Mouse (Mus musculus): ENCODE data around the gene Gbp10. TPM values are rescaled to one million over a fixed set of nuclear protein-coding genes. Genes with fewer than 3 reads are reported as not detected.
"Not testable (repeated sequence)": the region's sequence is repeated elsewhere in the genome, so short reads cannot be mapped to it uniquely, and the experiment has no call there.

Gene Gbp10
- total RNA-seq (2014; rRNA removed; ENCODE audit: low replicate concordance) (not detected in 2 replicates), polyA plus RNA-seq (2015; fragmentation: Nextera tagmentation; extraction: Ambion mirVana) (not detected in 2 replicates)

DNA sequence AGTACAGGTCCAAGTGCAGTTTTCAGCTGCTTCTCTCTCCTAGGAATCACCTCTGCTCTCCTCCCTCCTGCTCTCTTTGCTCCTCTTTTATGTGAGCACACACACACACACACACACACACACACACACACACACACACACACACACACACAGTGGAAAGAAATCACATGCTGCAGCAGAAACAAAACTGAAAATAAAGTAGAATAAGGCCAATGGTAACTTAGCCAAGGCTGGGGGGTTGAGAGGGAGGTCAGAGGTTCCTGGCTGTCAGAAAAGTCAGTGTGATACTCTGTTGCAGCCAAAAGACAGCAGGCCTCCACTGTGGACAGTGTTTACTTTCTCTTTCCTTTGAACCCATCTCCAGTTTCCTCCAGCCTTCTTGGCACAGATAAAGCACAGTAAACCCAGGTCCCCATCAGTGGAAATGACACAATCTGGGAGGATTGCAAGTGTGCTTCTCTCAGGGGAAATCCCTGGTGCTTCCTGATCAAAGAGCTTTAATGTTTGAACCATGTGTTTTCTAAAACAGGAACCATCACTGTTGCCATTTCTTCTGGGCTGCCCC is at the start of gene Gbp10:
Gene Gbp10, minus strand, starts transcription at position 51 of the 565 bp plus-strand sequence.
- H3K27ac ChIP-seq (ENCODE audit: low read depth); H3K36me3 ChIP-seq (replicated peaks; ENCODE audit: control insufficient read depth, insufficient read depth, low read length); H3K9me3 ChIP-seq (replicated peaks; ENCODE audit: control insufficient read depth, low read length); H3K9ac ChIP-seq (replicated peaks; ENCODE audit: low read depth, low read length); H3K4me3 ChIP-seq (ENCODE audit: low read depth, low read length); H3K4me1 ChIP-seq (ENCODE audit: control insufficient read depth, insufficient read depth); H3K4me2 ChIP-seq (ENCODE audit: low read depth, low read length); H3K27me3 ChIP-seq (ENCODE audit: control insufficient read depth, insufficient read depth, low read length); DNase-seq (ENCODE audit: low spot score): not testable (repeated sequence)
- peak; percentile 53 for ATAC-seq (ENCODE audit: insufficient read depth, low read depth)

DNA sequence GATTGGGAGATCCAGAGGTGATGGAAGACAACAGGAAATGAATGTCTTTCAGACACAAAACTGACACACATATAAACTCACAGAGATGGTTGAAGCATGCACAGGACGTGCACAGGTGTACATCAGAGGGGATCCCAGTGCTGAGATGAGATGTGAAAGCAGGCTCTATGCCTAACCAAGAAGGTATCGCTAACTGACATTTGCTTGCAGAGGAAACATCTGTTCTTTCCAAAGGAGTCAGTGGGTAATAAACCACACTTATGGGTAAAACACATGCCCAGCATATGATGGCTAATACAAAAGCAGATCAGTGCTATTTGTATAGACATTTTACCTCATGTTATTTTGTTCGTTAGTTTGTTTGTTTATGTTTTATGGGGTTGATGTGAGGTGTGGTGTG is 21.3 kb upstream of the Gbp10 start:
- H3K27ac ChIP-seq (ENCODE audit: low read depth); DNase-seq (ENCODE audit: low spot score); H3K9me3 ChIP-seq (replicated peaks; ENCODE audit: control insufficient read depth, low read length); H3K36me3 ChIP-seq (replicated peaks; ENCODE audit: control insufficient read depth, insufficient read depth, low read length); H3K27me3 ChIP-seq (ENCODE audit: control insufficient read depth, insufficient read depth, low read length); H3K4me3 ChIP-seq (ENCODE audit: low read depth, low read length); H3K4me1 ChIP-seq (ENCODE audit: control insufficient read depth, insufficient read depth); ATAC-seq (ENCODE audit: insufficient read depth, low read depth); H3K4me2 ChIP-seq (ENCODE audit: low read depth, low read length); H3K9ac ChIP-seq (replicated peaks; ENCODE audit: low read depth, low read length): not testable (repeated sequence)
- no CpG with 5 or more reads among the region's 3 CpGs for WGBS

DNA sequence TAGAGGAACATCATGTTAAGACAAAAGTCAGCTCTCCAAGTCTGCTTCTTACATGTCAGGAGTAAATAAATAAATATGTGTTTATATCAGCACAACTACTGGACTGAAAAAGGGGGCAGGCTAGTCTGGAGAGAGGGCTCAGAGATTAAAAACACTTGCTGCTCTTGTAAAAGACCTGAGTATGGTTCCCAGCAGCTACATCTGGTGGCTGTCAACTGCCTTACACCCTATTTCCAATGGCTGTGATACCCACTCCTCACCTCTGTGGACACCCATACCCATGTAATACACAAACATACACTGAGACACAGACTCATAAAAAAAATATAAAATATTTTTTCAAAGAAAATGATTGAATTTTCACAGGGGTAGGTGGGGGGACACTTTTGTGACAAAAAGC is 13.2 kb upstream of the Gbp10 start:
- H3K4me2 ChIP-seq (ENCODE audit: low read depth, low read length) = no peak overlapping the region
- H3K27ac ChIP-seq (ENCODE audit: low read depth) = no peak overlapping the region
- H3K4me1 ChIP-seq (ENCODE audit: control insufficient read depth, insufficient read depth) = no peaks in the 10 kb centered on the region
- H3K9ac ChIP-seq (replicated peaks; ENCODE audit: low read depth, low read length) = no peak overlapping the region
- no peak for ATAC-seq (ENCODE audit: insufficient read depth, low read depth)
- no peak; the same call in 1 of the 2 replicates for TF ChIP-seq CTCF (IDR thresholded peaks at IDR 0.05; ENCODE audit: low read depth)
- H3K9me3 ChIP-seq (replicated peaks; ENCODE audit: control insufficient read depth, low read length) = no peaks in the 10 kb centered on the region
- no peaks in the 10 kb centered on the region for H3K36me3 ChIP-seq (replicated peaks; ENCODE audit: control insufficient read depth, insufficient read depth, low read length)
- no peak overlapping the region for H3K4me3 ChIP-seq (ENCODE audit: low read depth, low read length)
- DNase-seq (ENCODE audit: low spot score) = no peak
- no peaks in the 10 kb centered on the region for H3K27me3 ChIP-seq (ENCODE audit: control insufficient read depth, insufficient read depth, low read length)

DNA sequence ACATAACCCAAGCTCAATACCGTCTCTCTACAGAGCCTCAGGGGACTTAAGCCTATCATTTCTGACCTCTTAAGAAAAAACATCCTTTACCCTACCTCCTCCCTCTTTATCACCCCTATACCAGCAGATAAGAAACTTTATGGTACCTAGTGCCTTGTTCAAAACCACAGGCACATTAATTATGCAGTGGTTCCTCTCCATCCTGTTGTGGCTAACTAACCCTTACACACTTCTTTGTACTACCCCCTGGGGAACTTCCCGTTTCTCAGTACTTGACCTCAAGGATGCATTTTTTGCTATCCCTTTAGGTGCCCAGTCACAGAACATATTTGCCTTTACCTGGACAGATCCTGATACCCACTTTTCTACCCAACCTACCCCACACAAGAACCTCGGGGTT is 5.4 kb upstream of the Gbp10 start:
- not testable (repeated sequence) for H3K9ac ChIP-seq (replicated peaks; ENCODE audit: low read depth, low read length); H3K27ac ChIP-seq (ENCODE audit: low read depth); H3K4me1 ChIP-seq (ENCODE audit: control insufficient read depth, insufficient read depth); ATAC-seq (ENCODE audit: insufficient read depth, low read depth); H3K27me3 ChIP-seq (ENCODE audit: control insufficient read depth, insufficient read depth, low read length); H3K4me3 ChIP-seq (ENCODE audit: low read depth, low read length); H3K4me2 ChIP-seq (ENCODE audit: low read depth, low read length); DNase-seq (ENCODE audit: low spot score); H3K9me3 ChIP-seq (replicated peaks; ENCODE audit: control insufficient read depth, low read length); H3K36me3 ChIP-seq (replicated peaks; ENCODE audit: control insufficient read depth, insufficient read depth, low read length)
- WGBS = 64% methylated on average over 3 of the region's 3 CpGs

DNA sequence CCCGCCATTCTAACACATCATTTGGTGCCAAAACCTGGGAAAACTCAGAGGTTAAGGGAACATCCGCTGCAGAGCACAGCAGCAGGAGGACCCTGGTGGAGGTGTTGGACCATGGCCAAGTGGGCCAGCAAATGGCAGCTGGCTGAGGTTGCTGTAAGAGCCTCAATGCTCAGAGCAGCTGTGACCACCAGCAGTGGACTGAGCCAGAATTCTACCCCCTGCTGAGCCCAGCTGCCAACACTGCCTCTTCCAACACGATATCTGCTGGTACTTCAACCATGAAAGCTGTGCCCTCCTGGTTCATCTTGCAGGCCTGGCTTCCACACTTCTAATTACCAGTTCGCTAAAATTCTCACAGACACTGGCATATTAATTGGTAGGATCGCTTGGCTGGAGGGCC is 1.6 kb upstream of the Gbp10 start:
- H3K4me2 ChIP-seq (ENCODE audit: low read depth, low read length); DNase-seq (ENCODE audit: low spot score); ATAC-seq (ENCODE audit: insufficient read depth, low read depth); H3K27me3 ChIP-seq (ENCODE audit: control insufficient read depth, insufficient read depth, low read length); H3K4me1 ChIP-seq (ENCODE audit: control insufficient read depth, insufficient read depth); H3K36me3 ChIP-seq (replicated peaks; ENCODE audit: control insufficient read depth, insufficient read depth, low read length); H3K9ac ChIP-seq (replicated peaks; ENCODE audit: low read depth, low read length); H3K4me3 ChIP-seq (ENCODE audit: low read depth, low read length); H3K27ac ChIP-seq (ENCODE audit: low read depth); H3K9me3 ChIP-seq (replicated peaks; ENCODE audit: control insufficient read depth, low read length): not testable (repeated sequence)
- 73% methylated on average over 5 of the region's 5 CpGs for WGBS

DNA sequence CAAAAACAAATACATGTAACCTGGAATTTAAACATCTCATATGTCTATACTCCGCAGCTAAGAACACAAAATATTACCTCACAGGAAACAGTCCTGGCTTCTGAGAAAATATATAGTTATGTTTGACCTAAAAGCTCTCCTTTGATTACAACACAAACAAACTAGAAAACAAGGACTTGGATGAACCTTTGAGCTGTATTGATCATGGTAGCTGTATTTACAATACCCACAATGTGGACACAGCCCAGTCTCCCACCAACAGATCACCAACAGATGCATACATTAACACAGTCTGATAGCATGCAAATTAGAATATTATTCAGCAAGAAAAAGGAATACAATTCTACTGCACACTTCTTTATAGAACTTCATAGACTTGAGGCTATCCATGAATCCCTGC is 931 bp downstream of the Gbp10 start:
- H3K27me3 ChIP-seq (ENCODE audit: control insufficient read depth, insufficient read depth, low read length); H3K9me3 ChIP-seq (replicated peaks; ENCODE audit: control insufficient read depth, low read length); DNase-seq (ENCODE audit: low spot score); H3K4me3 ChIP-seq (ENCODE audit: low read depth, low read length); ATAC-seq (ENCODE audit: insufficient read depth, low read depth); H3K4me2 ChIP-seq (ENCODE audit: low read depth, low read length); H3K4me1 ChIP-seq (ENCODE audit: control insufficient read depth, insufficient read depth); H3K36me3 ChIP-seq (replicated peaks; ENCODE audit: control insufficient read depth, insufficient read depth, low read length); H3K9ac ChIP-seq (replicated peaks; ENCODE audit: low read depth, low read length); H3K27ac ChIP-seq (ENCODE audit: low read depth): not testable (repeated sequence)
- WGBS = 82% methylated on average over 1 of the region's 1 CpGs

DNA sequence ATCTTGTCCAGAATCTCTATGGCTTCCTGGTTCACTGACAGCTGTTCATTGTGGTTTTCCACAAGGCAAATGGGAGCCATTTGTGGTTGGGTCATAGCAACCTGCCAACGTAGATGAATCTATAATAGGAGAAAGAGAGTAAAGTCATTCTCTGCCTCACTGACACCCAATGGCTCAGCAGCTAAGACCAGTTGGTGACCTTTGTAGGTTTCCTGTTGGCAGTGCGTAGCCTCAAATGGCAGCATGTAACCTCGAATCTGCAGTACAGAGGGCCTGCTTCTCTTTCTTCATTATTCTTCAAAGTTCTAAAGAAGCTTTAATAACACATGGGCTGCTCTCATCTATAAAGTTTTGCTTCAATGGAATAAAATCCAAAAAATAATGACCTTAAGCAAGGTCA is 3.3 kb downstream of the Gbp10 start:
- not testable (repeated sequence) for H3K36me3 ChIP-seq (replicated peaks; ENCODE audit: control insufficient read depth, insufficient read depth, low read length); DNase-seq (ENCODE audit: low spot score); H3K4me3 ChIP-seq (ENCODE audit: low read depth, low read length); H3K27ac ChIP-seq (ENCODE audit: low read depth); ATAC-seq (ENCODE audit: insufficient read depth, low read depth); H3K4me2 ChIP-seq (ENCODE audit: low read depth, low read length); H3K27me3 ChIP-seq (ENCODE audit: control insufficient read depth, insufficient read depth, low read length); H3K9ac ChIP-seq (replicated peaks; ENCODE audit: low read depth, low read length); H3K9me3 ChIP-seq (replicated peaks; ENCODE audit: control insufficient read depth, low read length); H3K4me1 ChIP-seq (ENCODE audit: control insufficient read depth, insufficient read depth)
- WGBS = 84% methylated on average over 3 of the region's 3 CpGs

DNA sequence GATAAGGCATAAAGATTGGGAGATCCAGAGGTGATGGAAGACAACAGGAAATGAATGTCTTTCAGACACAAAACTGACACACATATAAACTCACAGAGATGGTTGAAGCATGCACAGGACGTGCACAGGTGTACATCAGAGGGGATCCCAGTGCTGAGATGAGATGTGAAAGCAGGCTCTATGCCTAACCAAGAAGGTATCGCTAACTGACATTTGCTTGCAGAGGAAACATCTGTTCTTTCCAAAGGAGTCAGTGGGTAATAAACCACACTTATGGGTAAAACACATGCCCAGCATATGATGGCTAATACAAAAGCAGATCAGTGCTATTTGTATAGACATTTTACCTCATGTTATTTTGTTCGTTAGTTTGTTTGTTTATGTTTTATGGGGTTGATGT is 30.4 kb downstream of the Gbp10 start:
- not testable (repeated sequence) for H3K9me3 ChIP-seq (replicated peaks; ENCODE audit: control insufficient read depth, low read length); H3K4me1 ChIP-seq (ENCODE audit: control insufficient read depth, insufficient read depth); H3K9ac ChIP-seq (replicated peaks; ENCODE audit: low read depth, low read length); H3K27ac ChIP-seq (ENCODE audit: low read depth); H3K27me3 ChIP-seq (ENCODE audit: control insufficient read depth, insufficient read depth, low read length); H3K4me2 ChIP-seq (ENCODE audit: low read depth, low read length); H3K36me3 ChIP-seq (replicated peaks; ENCODE audit: control insufficient read depth, insufficient read depth, low read length); DNase-seq (ENCODE audit: low spot score); H3K4me3 ChIP-seq (ENCODE audit: low read depth, low read length); ATAC-seq (ENCODE audit: insufficient read depth, low read depth)
- no CpG with 5 or more reads among the region's 3 CpGs for WGBS

DNA sequence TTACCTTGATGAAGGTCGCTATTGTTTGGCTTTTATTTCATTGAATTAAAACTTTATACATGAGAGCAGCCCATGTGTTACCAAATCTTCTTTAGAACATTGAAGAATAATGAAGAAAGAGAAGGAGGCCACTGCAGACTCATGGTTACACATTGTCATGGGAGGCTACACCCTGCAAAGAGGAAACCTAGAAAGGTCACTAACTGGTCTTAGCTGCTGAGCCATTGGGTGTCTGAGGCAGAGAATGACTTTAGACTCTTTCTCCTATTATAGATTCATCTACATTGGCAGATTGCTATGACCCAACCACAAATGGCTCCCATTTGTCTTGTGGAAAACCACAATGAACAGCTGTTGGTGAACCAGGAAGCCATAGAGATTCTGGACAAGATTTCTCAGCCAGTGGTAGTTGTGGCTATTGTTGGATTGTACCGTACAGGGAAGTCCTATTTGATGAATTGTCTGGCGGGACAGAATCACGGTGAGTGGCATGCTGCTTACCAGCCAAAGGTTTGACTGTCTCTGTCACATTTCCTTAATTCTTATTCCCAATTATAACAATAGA is 38.5 kb downstream of the Gbp10 start:
- not testable (repeated sequence) for DNase-seq (ENCODE audit: low spot score); H3K4me2 ChIP-seq (ENCODE audit: low read depth, low read length); ATAC-seq (ENCODE audit: insufficient read depth, low read depth); H3K9ac ChIP-seq (replicated peaks; ENCODE audit: low read depth, low read length); H3K27me3 ChIP-seq (ENCODE audit: control insufficient read depth, insufficient read depth, low read length); H3K27ac ChIP-seq (ENCODE audit: low read depth); H3K36me3 ChIP-seq (replicated peaks; ENCODE audit: control insufficient read depth, insufficient read depth, low read length); H3K9me3 ChIP-seq (replicated peaks; ENCODE audit: control insufficient read depth, low read length); H3K4me1 ChIP-seq (ENCODE audit: control insufficient read depth, insufficient read depth); H3K4me3 ChIP-seq (ENCODE audit: low read depth, low read length)
- WGBS = 83% methylated on average over 4 of the region's 4 CpGs
